Mouse (Mus musculus): ENCODE data around the gene Car10. TPM values are rescaled to one million over a fixed set of nuclear protein-coding genes. Genes with fewer than 3 reads are reported as not detected.
A peak's percentile ranks its signal among the peaks of the same experiment; 100 is the strongest.

Car10 gene
- polyA plus RNA-seq, 1 experiment from 2014 or later: 4.9 TPM

DNA sequence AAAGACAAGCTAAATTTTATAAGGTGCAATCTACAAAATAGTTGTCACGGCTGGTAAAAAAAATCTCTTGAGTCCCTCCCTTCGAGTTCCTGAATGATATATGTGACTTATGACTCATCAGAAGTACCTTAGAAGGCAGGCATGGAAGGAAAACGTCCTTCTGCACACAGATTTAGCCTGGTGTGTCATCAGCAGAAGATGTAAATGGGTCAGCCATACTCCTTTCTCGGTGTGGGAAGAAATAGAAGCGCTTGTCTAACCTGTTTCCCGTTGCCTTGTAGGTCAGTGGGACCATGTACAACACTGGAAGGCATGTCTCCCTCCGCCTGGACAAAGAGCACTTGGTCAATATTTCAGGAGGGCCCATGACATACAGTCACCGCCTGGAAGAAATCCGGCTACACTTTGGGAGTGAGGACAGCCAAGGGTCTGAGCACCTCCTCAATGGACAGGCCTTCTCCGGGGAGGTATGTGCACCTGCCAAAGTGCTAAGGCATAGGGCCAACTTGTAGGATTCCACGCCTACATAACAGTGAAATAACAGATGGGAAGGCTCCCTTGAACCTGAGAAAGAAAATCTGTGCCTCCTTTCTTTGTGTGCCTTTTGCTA is 392.5 kb downstream of the Car10 start:
- Histone ChIP-seq H3K27ac (no peak overlapping the region), H3K4me1 (replicated peaks) (no peaks in the 10 kb centered on the region), H3K4me3 (no peak overlapping the region), H3K36me3 (no peaks in the 10 kb centered on the region), H3K9me3 (no peaks in the 10 kb centered on the region), H3K27me3 (ENCODE audit: insufficient read depth, poor library complexity, severe bottlenecking) (no peaks in the 10 kb centered on the region)
- no peak for DNase-seq (ENCODE audit: low spot score)
- WGBS: 86% methylated on average over 11 of the region's 11 CpGs

DNA sequence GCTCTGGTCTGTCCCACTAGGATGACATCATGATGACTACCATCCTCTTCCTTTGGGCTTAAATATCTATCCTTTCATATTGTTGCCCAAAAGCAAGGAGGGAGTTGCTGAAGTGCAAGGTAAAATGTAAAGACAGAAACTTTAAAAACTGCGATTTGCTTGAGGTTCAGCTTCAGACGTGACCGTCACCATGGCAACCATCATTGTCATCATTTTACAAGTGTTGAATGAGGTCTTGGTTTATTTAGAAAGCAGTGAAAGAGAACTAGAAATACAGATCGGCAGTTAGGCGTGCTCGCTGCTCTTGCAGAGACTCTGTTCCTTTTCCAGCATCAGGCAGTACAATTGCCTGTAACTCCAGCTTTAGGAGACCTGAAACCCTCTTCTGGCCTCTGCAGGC is 400.1 kb downstream of the Car10 start:
- Histone ChIP-seq H3K36me3 (no peaks in the 10 kb centered on the region), H3K9me3 (no peaks in the 10 kb centered on the region), H3K4me3 (no peak overlapping the region), H3K4me1 (replicated peaks) (peaks cover 12% of the 10 kb centered on the region), H3K27me3 (ENCODE audit: insufficient read depth, poor library complexity, severe bottlenecking) (no peaks in the 10 kb centered on the region), H3K27ac (no peak overlapping the region)
- WGBS: 74% methylated on average over 6 of the region's 6 CpGs
- no peak for DNase-seq (ENCODE audit: low spot score)

- Histone ChIP-seq H3K4me3 (no peak overlapping the region), H3K9me3 (no peaks in the 10 kb centered on the region), H3K4me1 (replicated peaks) (peaks cover 12% of the 10 kb centered on the region), H3K27me3 (ENCODE audit: insufficient read depth, poor library complexity, severe bottlenecking) (no peaks in the 10 kb centered on the region), H3K36me3 (no peaks in the 10 kb centered on the region), H3K27ac (no peak overlapping the region)
- peak; percentile 37 for DNase-seq (ENCODE audit: low spot score)
- WGBS: 25% methylated on average over 4 of the region's 4 CpGs
Measured at GRCm38 (mm10) chr11:93500442-93500841, 402.6 kb downstream of the Car10 start.

GRCm38 (mm10) chr11:93501671-93502070 is 403.8 kb downstream of the Car10 start:
- DNase-seq (ENCODE audit: low spot score): no peak
- 80% methylated on average over 5 of the region's 5 CpGs for WGBS
- Histone ChIP-seq H3K4me1 (replicated peaks) (peaks cover 12% of the 10 kb centered on the region), H3K4me3 (no peak overlapping the region), H3K27ac (no peak overlapping the region), H3K9me3 (no peaks in the 10 kb centered on the region), H3K36me3 (no peaks in the 10 kb centered on the region), H3K27me3 (ENCODE audit: insufficient read depth, poor library complexity, severe bottlenecking) (no peaks in the 10 kb centered on the region)

- Histone ChIP-seq H3K9me3 (no peaks in the 10 kb centered on the region), H3K27ac (no peak overlapping the region), H3K4me1 (replicated peaks) (peaks cover 12% of the 10 kb centered on the region), H3K27me3 (ENCODE audit: insufficient read depth, poor library complexity, severe bottlenecking) (no peaks in the 10 kb centered on the region), H3K4me3 (no peak overlapping the region), H3K36me3 (no peaks in the 10 kb centered on the region)
- 81% methylated on average over 3 of the region's 3 CpGs for WGBS
- DNase-seq (ENCODE audit: low spot score): no peak
Measured at GRCm38 (mm10) chr11:93502864-93503263, 405.0 kb downstream of the Car10 start.

- no peaks in the 10 kb centered on the region for H3K36me3 ChIP-seq
- peaks cover 12% of the 10 kb centered on the region for H3K4me1 ChIP-seq (replicated peaks)
- H3K9me3 ChIP-seq: no peaks in the 10 kb centered on the region
- no peaks in the 10 kb centered on the region for H3K27me3 ChIP-seq (ENCODE audit: insufficient read depth, poor library complexity, severe bottlenecking)
- H3K27ac ChIP-seq: no peak overlapping the region
- H3K4me3 ChIP-seq: no peak overlapping the region
- WGBS: 31% methylated on average over 2 of the region's 2 CpGs
- DNase-seq (ENCODE audit: low spot score): no peak
Measured at GRCm38 (mm10) chr11:93503469-93503868, 405.6 kb downstream of the Car10 start.

GRCm38 (mm10) chr11:93509527-93510235 is 411.9 kb downstream of the Car10 start:
- Histone ChIP-seq H3K36me3 (no peaks in the 10 kb centered on the region), H3K27ac (no peak overlapping the region), H3K9me3 (no peaks in the 10 kb centered on the region), H3K4me1 (replicated peaks) (no peaks in the 10 kb centered on the region), H3K27me3 (ENCODE audit: insufficient read depth, poor library complexity, severe bottlenecking) (no peaks in the 10 kb centered on the region), H3K4me3 (no peak overlapping the region)
- 77% methylated on average over 11 of the region's 11 CpGs for WGBS
- no peak for DNase-seq (ENCODE audit: low spot score)

DNA sequence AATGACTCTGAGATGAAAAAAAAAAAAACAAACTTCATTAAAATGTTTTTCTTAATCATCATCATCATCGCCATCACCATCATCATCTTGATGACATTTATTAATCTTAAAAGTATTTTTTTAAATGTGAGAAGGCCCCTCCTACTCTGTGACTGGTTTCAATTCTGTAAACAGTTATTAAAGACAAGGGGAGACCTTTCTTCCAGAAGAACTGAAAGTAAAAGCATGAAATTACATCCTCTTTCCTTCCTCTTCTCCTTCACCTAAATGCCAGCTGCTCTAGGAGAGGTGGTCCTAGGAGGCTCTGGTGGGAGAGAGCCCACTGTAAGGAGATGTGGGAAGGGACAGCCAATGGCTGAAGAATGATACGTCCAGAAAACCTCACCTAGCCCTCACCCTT is 415.0 kb downstream of the Car10 start:
- DNase-seq (ENCODE audit: low spot score): no peak
- Histone ChIP-seq H3K36me3 (no peaks in the 10 kb centered on the region), H3K9me3 (no peaks in the 10 kb centered on the region), H3K4me3 (no peak overlapping the region), H3K4me1 (replicated peaks) (no peaks in the 10 kb centered on the region), H3K27me3 (ENCODE audit: insufficient read depth, poor library complexity, severe bottlenecking) (no peaks in the 10 kb centered on the region), H3K27ac (no peak overlapping the region)
- WGBS: 90% methylated on average over 2 of the region's 2 CpGs

DNA sequence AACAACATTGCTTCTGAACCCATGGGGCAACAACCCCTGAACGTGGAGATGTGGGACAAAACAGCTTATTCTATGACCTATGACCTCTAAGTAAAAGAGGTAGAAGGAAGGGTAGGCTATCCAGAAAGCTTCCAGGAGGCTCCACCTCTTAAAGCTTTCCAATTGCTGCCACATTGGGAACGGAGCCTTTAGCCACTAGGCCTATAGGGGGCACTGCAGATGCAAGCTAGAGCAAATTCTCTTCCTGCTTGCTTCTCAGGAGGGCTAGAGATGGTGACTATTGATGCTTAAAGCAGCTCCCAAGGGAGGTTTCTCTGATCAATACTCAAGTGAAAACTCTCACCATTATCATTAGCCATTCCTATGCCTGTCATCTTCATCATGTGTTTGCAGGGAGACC is 416.6 kb downstream of the Car10 start:
- Histone ChIP-seq H3K27me3 (ENCODE audit: insufficient read depth, poor library complexity, severe bottlenecking) (no peaks in the 10 kb centered on the region), H3K4me3 (no peak overlapping the region), H3K36me3 (no peaks in the 10 kb centered on the region), H3K27ac (no peak overlapping the region), H3K4me1 (replicated peaks) (no peaks in the 10 kb centered on the region), H3K9me3 (no peaks in the 10 kb centered on the region)
- 24% methylated on average over 2 of the region's 2 CpGs for WGBS
- no peak for DNase-seq (ENCODE audit: low spot score)

DNA sequence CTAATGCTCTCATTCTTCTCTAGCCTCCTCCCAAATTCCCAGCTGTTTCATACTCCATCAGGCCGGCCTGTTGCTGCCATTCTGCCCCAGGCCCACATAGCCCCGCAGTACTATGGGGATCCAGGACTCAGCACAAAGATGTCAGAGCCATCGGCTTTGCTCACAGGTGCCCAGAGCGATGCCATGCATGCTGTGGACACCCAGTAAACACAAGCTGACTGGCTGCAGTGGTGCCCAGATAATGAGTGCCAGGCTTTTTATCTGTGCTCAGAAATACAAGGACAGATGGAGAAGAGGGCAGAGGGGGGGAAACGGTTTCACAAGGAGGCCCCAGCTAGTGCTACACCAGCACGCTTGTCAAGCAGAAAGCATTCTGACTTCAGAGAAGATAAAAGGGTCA is 417.7 kb downstream of the Car10 start:
- no peaks in the 10 kb centered on the region for H3K36me3 ChIP-seq
- H3K9me3 ChIP-seq: no peaks in the 10 kb centered on the region
- no peak overlapping the region for H3K27ac ChIP-seq
- H3K27me3 ChIP-seq (ENCODE audit: insufficient read depth, poor library complexity, severe bottlenecking): no peaks in the 10 kb centered on the region
- WGBS: 87% methylated on average over 6 of the region's 6 CpGs
- no peak overlapping the region for H3K4me3 ChIP-seq
- H3K4me1 ChIP-seq (replicated peaks): no peaks in the 10 kb centered on the region
- no peak for DNase-seq (ENCODE audit: low spot score)

DNA sequence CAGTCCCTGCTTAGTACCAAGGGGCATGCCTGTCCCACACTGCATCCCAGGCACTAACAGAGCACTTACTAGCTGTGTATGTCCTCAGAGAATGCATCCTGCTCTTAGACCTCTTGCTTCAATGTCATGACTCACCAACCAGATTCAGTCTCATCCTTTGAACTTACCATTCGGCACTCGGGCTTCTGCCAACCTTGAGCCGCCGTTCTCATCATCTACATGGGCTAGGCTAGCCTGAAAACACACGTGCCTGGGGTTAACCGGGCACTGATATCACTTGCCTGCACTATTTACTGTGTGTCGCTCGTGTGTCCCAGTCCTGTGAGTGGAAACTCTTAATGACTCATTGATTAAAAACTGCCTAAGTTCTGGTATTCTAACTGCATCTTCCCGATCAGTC is 418.4 kb downstream of the Car10 start:
- WGBS: 89% methylated on average over 9 of the region's 9 CpGs
- DNase-seq (ENCODE audit: low spot score): no peak
- no peak overlapping the region for H3K4me3 ChIP-seq

DNA sequence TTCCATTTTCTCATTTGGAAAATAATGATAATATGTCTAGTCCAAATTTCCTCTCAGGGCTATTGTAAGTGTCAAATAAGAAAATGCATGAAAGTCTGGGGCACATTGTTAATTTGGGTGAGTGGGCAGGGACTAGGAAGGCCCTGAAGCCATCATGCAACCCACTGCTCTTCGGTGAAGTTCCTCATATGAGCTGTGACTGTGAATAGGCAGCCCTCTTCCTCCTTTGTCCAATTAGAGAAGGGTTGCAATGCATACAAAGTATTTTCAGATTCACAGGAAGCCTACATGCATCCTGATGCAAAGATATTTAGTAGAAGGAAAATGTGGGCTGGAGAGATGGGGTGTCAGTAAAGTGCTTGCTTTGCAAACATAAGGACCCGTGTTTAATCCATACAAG is 419.1 kb downstream of the Car10 start:
- WGBS: 84% methylated on average over 2 of the region's 2 CpGs
- Histone ChIP-seq H3K27ac (no peak overlapping the region), H3K27me3 (ENCODE audit: insufficient read depth, poor library complexity, severe bottlenecking) (no peaks in the 10 kb centered on the region), H3K36me3 (no peaks in the 10 kb centered on the region), H3K4me3 (no peak overlapping the region), H3K9me3 (no peaks in the 10 kb centered on the region), H3K4me1 (replicated peaks) (no peaks in the 10 kb centered on the region)
- DNase-seq (ENCODE audit: low spot score): no peak

More for the DNA sequence above, 418.4 kb downstream of the Car10 start:
- Histone ChIP-seq H3K27ac (no peak overlapping the region), H3K36me3 (no peaks in the 10 kb centered on the region), H3K4me1 (replicated peaks) (no peaks in the 10 kb centered on the region), H3K9me3 (no peaks in the 10 kb centered on the region), H3K27me3 (ENCODE audit: insufficient read depth, poor library complexity, severe bottlenecking) (no peaks in the 10 kb centered on the region)

DNA sequence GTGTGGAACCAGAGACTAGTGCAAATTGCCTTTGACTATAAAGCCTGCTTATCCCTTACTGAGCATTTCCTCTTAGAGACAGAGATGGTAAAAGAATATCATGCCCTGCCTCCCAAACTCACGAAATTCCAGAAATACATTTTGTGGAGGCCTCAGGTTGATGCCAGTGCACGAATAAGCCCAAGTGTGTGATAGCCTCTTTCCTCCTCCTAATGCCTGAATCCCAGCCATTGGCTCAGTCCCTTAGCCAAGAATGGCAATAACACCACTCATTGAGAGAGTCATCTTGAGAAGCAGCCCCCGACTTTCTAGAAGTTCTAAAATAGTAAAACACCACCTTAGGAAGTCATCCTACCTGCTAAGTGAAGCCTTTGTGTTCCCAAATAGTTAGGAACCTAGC is 424.7 kb downstream of the Car10 start:
- H3K36me3 ChIP-seq: no peaks in the 10 kb centered on the region
- H3K27ac ChIP-seq: no peak overlapping the region
- no peaks in the 10 kb centered on the region for H3K9me3 ChIP-seq
- 89% methylated on average over 3 of the region's 3 CpGs for WGBS
- no peak for DNase-seq (ENCODE audit: low spot score)
- H3K27me3 ChIP-seq (ENCODE audit: insufficient read depth, poor library complexity, severe bottlenecking): no peaks in the 10 kb centered on the region
- no peak overlapping the region for H3K4me3 ChIP-seq
- H3K4me1 ChIP-seq (replicated peaks): 0 out of 2 replicates have a peak, but pooled peaks cover 2% of the 10 kb centered on the region

All from hindbrain, embryonic 10.5 days (tissue).